Mouse (Mus musculus) MEL (cell line): ENCODE data around the gene Dlec1.

Experiments
- CHD1 ChIP-seq: IDR thresholded peaks from 2 replicates; pipeline ENCODE4 v1.6.1; 2012; ENCODE audit warnings: low read depth, mild to moderate bottlenecking, inconsistent platforms, low read length, improper control_type of control experiment
- CHD2 ChIP-seq: IDR thresholded peaks from 2 replicates; pipeline ENCODE4 v1.6.1; 2011; ENCODE audit warnings: low read length, improper control_type of control experiment
- CTCF ChIP-seq, 3 experiments: IDR thresholded peaks in 2 of 3; conservative IDR thresholded peaks in 1 of 3; 2 replicates each; pipeline ENCODE4 v1.5.1; 2011 to 2012; ENCODE audit warnings: low read length in 3 of 3, low read depth in 2 of 3, mild to moderate bottlenecking in 2 of 3, improper control_type of control experiment in 1 of 3, inconsistent platforms in 1 of 3, mixed read lengths in 1 of 3, moderate library complexity in 1 of 3; ENCODE audit not compliant: control insufficient read depth in 1 of 3, insufficient read depth in 1 of 3, poor library complexity in 1 of 3, severe bottlenecking in 1 of 3
- GABPA ChIP-seq: IDR thresholded peaks from 2 replicates; pipeline ENCODE4 v1.6.1; 2012; ENCODE audit warnings: low read depth, mild to moderate bottlenecking, inconsistent platforms, low read length, improper control_type of control experiment, moderate library complexity
- TAL1 ChIP-seq: IDR thresholded peaks from 2 replicates; pipeline ENCODE4 v1.6.1; 2012; ENCODE audit warnings: mild to moderate bottlenecking, inconsistent platforms, low read length, moderate library complexity, mixed read lengths

DNA sequence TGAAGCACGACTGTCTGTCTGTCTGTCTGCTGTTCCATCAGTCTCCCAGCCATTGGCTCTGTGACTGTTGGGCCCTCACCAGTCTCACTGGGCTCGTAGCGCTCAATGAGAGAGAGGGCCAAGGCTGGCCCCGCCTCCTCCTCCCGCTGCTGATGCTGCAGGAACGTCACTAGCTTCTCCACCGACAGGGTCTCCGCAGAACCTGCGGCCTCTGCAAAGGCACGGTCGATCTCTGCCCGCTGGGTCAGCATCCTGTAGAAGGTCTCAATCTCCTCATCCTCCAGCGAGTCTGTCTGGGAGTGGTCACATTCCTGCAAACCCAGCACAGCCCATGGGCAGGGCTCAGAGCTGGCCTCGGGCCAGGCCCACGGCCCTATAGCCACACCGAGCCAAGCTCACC lies 26.6 kb upstream of the Dlec1 start:
- no peak for TF ChIP-seq CHD1
- TF ChIP-seq CHD2, result no peak
- TF ChIP-seq CTCF (IDR thresholded peaks at IDR 0.05 in 2 of 3, conservative IDR thresholded peaks at IDR 0.05 in 1 of 3; ENCODE audit: control insufficient read depth in 1 of 3, insufficient read depth in 1 of 3, low read depth in 2 of 3, low read length in 3 of 3, poor library complexity in 1 of 3, severe bottlenecking in 1 of 3), result no peak
- no peak for TF ChIP-seq TAL1
- TF ChIP-seq GABPA, result no peak
